Mouse (Mus musculus) embryo, embryonic 10.5 days (tissue): ENCODE results near the gene Cldn10.
"Not testable (repeated sequence)": the region's sequence is repeated elsewhere in the genome, so short reads cannot be mapped to it uniquely, and the experiment has no call there.

ENCODE experiments used
- DNase-seq: peaks from one replicate; pipeline ENCODE4 v3.0.0-alpha.2; 2015; ENCODE audit warnings: low spot score

Cldn10 gene

GRCm38 (mm10) chr14:118787621-118788020 lies at the start of gene Cldn10:
Cldn10 (plus strand) TSS chr14:118787908.
- DNase-seq, result peak; percentile 27

- no peak for DNase-seq
These were observed 45.9 kb upstream of the Cldn10 start for GRCm38 (mm10) chr14:118741780-118742179.

- DNase-seq, result no peak
These were observed 44.8 kb upstream of the Cldn10 start for GRCm38 (mm10) chr14:118742862-118743261.

GRCm38 (mm10) chr14:118749068-118749467 lies 38.6 kb upstream of the Cldn10 start:
- DNase-seq, result no peak

GRCm38 (mm10) chr14:118749715-118750114 lies 38.0 kb upstream of the Cldn10 start:
- DNase-seq, result no peak

- no peak for DNase-seq
These were observed 37.1 kb upstream of the Cldn10 start for GRCm38 (mm10) chr14:118750505-118751192.

GRCm38 (mm10) chr14:118751193-118751753 lies 36.4 kb upstream of the Cldn10 start:
- no peak for DNase-seq

GRCm38 (mm10) chr14:118756015-118756414 lies 31.7 kb upstream of the Cldn10 start:
- no peak for DNase-seq

GRCm38 (mm10) chr14:118756566-118756965 lies 31.1 kb upstream of the Cldn10 start:
- DNase-seq, result no peak

- DNase-seq, result not testable (repeated sequence)
These were observed 24.3 kb upstream of the Cldn10 start for GRCm38 (mm10) chr14:118763362-118763761.

- DNase-seq, result no peak
These were observed 23.7 kb upstream of the Cldn10 start for GRCm38 (mm10) chr14:118763917-118764495.

- DNase-seq, result no peak
These were observed 22.4 kb upstream of the Cldn10 start for GRCm38 (mm10) chr14:118765306-118765705.

GRCm38 (mm10) chr14:118765951-118766350 lies 21.8 kb upstream of the Cldn10 start:
- DNase-seq, result no peak

GRCm38 (mm10) chr14:118766368-118766767 lies 21.3 kb upstream of the Cldn10 start:
- DNase-seq, result no peak

GRCm38 (mm10) chr14:118767673-118768353 lies 19.9 kb upstream of the Cldn10 start:
- peak; percentile 92 for DNase-seq

- DNase-seq, result no peak
These were observed 19.4 kb upstream of the Cldn10 start for GRCm38 (mm10) chr14:118768354-118768713.

GRCm38 (mm10) chr14:118773668-118774067 lies 14.0 kb upstream of the Cldn10 start:
- DNase-seq, result no peak

GRCm38 (mm10) chr14:118774507-118775428 lies 12.9 kb upstream of the Cldn10 start:
- DNase-seq, result no peak

- no peak for DNase-seq
These were observed 12.2 kb upstream of the Cldn10 start for GRCm38 (mm10) chr14:118775554-118775953.

GRCm38 (mm10) chr14:118776372-118776771 lies 11.3 kb upstream of the Cldn10 start:
- DNase-seq, result no peak

- no peak for DNase-seq
These were observed 10.2 kb upstream of the Cldn10 start for GRCm38 (mm10) chr14:118777478-118777877.

- no peak for DNase-seq
These were observed 6.1 kb upstream of the Cldn10 start for GRCm38 (mm10) chr14:118781601-118782000.
